Mouse (Mus musculus) hindbrain, embryonic 14.5 days (tissue): ENCODE results near the gene Leap2. TPM values are rescaled to one million over a fixed set of nuclear protein-coding genes. Genes with fewer than 3 reads are reported as not detected.

Source experiments
- ATAC-seq: fragments of 200-750 bp; cut with Nextera tagmentation; 2 replicates; pipeline ENCODE4 v1.8.0; 2017; ENCODE audit warnings: moderate number of reproducible peaks, mild to moderate bottlenecking, moderate TSS enrichment, moderate library complexity; ENCODE audit not compliant: low FRiP score
- DNase-seq: peaks from one replicate; pipeline ENCODE4 v3.0.0-alpha.2; 2015; ENCODE audit warnings: low spot score
- H3K27ac ChIP-seq: fragments of 300-500 bp; sonication (generic); 2 replicates; pipeline ENCODE4 v1.5.1; 2014; ENCODE audit warnings: mild to moderate bottlenecking, moderate library complexity
- H3K27me3 ChIP-seq: fragments of 300-500 bp; sonication (generic); 2 replicates; pipeline ENCODE4 v1.6.1; 2014; ENCODE audit warnings: mild to moderate bottlenecking, low read length, mixed read lengths; ENCODE audit not compliant: control insufficient read depth, insufficient read depth
- H3K36me3 ChIP-seq: fragments of 300-500 bp; sonication (generic); replicated peaks from 2 replicates; pipeline ENCODE4 v1.6.1; 2014; ENCODE audit not compliant: control insufficient read depth, insufficient read depth
- H3K4me1 ChIP-seq: fragments of 300-500 bp; sonication (generic); replicated peaks from 2 replicates; pipeline ENCODE4 v1.6.1; 2014; ENCODE audit warnings: antibody characterized with exemption, low read length, mixed read lengths; ENCODE audit not compliant: control insufficient read depth, insufficient read depth
- H3K4me2 ChIP-seq: fragments of 300-500 bp; sonication (generic); replicated peaks from 2 replicates; pipeline ENCODE4 v1.6.1; 2014; ENCODE audit warnings: mild to moderate bottlenecking, moderate library complexity
- H3K4me3 ChIP-seq: fragments of 300-500 bp; sonication (generic); replicated peaks from 2 replicates; pipeline ENCODE4 v1.5.1; 2014; ENCODE audit warnings: mild to moderate bottlenecking, low read length
- H3K9ac ChIP-seq: fragments of 300-500 bp; sonication (generic); 2 replicates; pipeline ENCODE4 v1.6.1; 2014
- H3K9me3 ChIP-seq: fragments of 300-500 bp; sonication (generic); 2 replicates; pipeline ENCODE4 v1.6.1; 2016; ENCODE audit warnings: low read length; ENCODE audit not compliant: control insufficient read depth
- WGBS: fragments of 180-500 bp; shearing (Covaris S2); extraction: QIAGEN DNeasy Blood & Tissue Kit; methylation state at CpG from one replicate; pipeline ENCODE4 v1.1.7; 2014; 5-methylcytosine and 5-hydroxymethylcytosine counted together
- polyA plus RNA-seq: library from polyadenylated mRNA; unstranded; fragments of >200 nt; fragmentation: Nextera tagmentation; extraction: Ambion mirVana; gene quantifications from 2 replicates; pipeline ENCODE4 v1.2.1, GENCODE M21; 2014

Gene Leap2
- polyA plus RNA-seq, 1 experiment from 2014 or later, result not detected

DNA sequence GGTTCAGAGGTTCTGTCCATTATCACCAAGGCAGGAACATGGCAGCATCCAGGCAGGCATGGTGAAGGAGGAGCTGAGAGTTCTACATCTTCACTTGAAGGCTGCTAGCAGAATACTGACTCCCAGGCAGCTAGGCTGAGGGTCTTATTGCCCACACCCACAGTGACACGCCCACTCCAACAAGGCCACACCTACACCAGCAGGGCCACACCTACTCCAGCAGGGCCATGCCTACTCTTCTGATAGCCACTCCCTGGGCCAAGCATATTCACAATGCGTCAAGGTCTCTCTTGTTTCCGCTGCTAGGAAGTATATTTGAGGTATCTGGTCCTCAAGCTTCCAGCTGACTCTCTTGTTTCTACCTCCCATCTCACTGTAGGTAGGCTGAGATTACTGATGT is 36.0 kb upstream of the Leap2 start:
- H3K27me3 ChIP-seq, result peaks cover 82% of the 10 kb centered on the region
- WGBS, result 63% methylated on average over 3 of the region's 3 CpGs
- H3K27ac ChIP-seq, result no peak overlapping the region
- ATAC-seq (no peak), DNase-seq (no peak)
- no peak overlapping the region for H3K4me3 ChIP-seq
- no peaks in the 10 kb centered on the region for H3K36me3 ChIP-seq
- no peak overlapping the region for H3K9ac ChIP-seq
- peaks cover 3% of the 10 kb centered on the region; the same call in 1 of the 2 replicates for H3K4me1 ChIP-seq
- no peak overlapping the region for H3K4me2 ChIP-seq
- no peaks in the 10 kb centered on the region for H3K9me3 ChIP-seq

DNA sequence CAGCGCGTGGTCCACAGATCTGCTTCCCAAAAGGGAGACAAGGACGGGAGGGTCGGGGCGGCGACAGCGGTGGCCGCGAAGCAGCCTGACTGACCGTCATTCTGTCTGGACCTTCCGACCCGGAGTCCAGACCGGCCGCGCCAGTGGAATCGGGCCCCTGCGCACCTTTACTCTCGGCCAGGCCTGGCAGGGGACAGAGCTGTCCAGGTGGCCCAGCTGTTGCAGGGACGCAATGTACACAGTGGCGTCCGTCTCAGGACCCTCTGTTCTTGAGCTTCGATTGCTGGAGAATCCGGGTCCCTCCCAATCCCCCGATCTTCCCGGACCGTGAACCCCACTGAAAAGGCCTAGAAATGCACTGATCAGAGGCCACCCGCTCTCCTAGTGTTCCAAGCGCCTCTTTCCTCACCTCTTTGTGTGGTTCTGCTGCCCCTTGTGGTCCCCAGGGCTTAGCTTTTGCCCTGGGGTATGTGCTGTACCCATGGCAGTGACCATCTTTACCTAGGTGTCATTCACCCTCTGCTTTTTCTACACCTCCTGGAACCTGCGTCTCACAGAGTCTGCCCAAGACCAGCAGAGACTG is 34.5 kb upstream of the Leap2 start:
- Histone ChIP-seq H3K27ac (no peak overlapping the region), H3K36me3 (no peaks in the 10 kb centered on the region), H3K4me2 (peak overlapping the region; percentile 60), H3K4me3 (peak overlapping the region; percentile 35), H3K4me1 (peaks cover 3% of the 10 kb centered on the region; the same call in 1 of the 2 replicates), H3K9ac (peak overlapping the region; percentile 45), H3K9me3 (no peaks in the 10 kb centered on the region), H3K27me3 (peaks cover 67% of the 10 kb centered on the region)
- ATAC-seq, result no peak
- DNase-seq, result no peak
- 5% methylated on average over 29 of the region's 29 CpGs for WGBS

- H3K9me3 ChIP-seq, result no peaks in the 10 kb centered on the region
- H3K9ac ChIP-seq, result peak within 1 kb of the TSS; percentile 45
- no peak within 1 kb of the TSS for H3K27ac ChIP-seq
- peak; percentile 31; the same call in 1 of the 2 replicates for ATAC-seq
- H3K4me2 ChIP-seq, result peak within 1 kb of the TSS; percentile 60
- 5% methylated on average over 42 of the region's 42 CpGs for WGBS
- peak within 1 kb of the TSS; percentile 35 for H3K4me3 ChIP-seq
- peaks cover 59% of the 10 kb centered on the region for H3K27me3 ChIP-seq
- no peaks in the 10 kb centered on the region for H3K36me3 ChIP-seq
- peaks cover 3% of the 10 kb centered on the region; the same call in 1 of the 2 replicates for H3K4me1 ChIP-seq
- DNase-seq, result no peak
Measured at GRCm38 (mm10) chr11:53456474-53457371, 33.8 kb upstream of the Leap2 start, which contains the start of the genes Gm10447 and Shroom1. TSS of gene Gm10447 (minus strand) at chr11:53457110. TSS of gene Shroom1 (plus strand) at chr11:53457205.

DNA sequence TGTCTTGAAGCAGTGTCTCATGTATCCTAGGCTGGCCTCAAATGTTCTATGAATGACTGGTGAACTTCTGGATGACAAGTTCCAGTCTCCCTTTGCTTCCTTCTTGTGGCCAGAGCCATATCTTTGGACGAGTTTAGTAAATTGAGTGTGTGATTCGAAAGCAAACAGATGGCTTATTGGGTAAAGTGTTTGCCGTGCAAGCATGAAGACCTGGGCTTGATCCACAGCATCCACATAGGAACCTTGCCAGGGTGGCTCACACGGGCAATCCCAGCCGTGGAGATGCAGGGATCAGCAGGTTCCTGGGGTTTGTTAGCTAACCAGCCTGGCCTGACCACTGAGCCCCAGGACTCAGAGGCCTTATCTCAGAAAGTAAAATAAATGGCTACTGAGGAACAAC is 30.1 kb upstream of the Leap2 start:
- Histone ChIP-seq H3K36me3 (no peaks in the 10 kb centered on the region), H3K4me2 (no peak overlapping the region), H3K27me3 (peaks cover 31% of the 10 kb centered on the region), H3K9ac (no peak overlapping the region), H3K4me3 (no peak overlapping the region), H3K9me3 (no peaks in the 10 kb centered on the region), H3K27ac (no peak overlapping the region), H3K4me1 (peaks cover 3% of the 10 kb centered on the region; the same call in 1 of the 2 replicates)
- ATAC-seq (no peak), DNase-seq (no peak)
- 90% methylated on average over 5 of the region's 5 CpGs for WGBS

DNA sequence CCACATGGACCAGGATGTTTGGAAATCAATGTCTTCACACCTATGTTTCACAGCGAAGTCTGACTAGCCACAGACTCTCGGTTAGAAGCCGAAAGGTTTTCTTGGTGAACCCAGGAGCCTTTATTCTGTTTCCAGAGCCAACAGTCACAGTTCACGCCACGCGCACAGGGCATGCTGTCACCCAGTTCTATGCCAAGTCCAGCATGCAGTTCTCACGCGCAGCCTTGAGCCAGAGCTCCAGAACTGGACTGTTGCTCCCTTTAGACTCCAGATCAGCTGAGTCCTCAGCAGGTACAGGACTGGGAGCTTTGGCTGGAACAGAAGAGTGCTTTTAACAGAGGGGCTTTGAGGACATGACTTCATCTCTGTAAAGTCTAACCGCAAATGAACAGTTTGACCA is 29.4 kb upstream of the Leap2 start:
- 96% methylated on average over 9 of the region's 9 CpGs for WGBS
- peaks cover 24% of the 10 kb centered on the region for H3K27me3 ChIP-seq
- H3K9ac ChIP-seq, result no peak overlapping the region
- H3K27ac ChIP-seq, result no peak overlapping the region
- peaks cover 3% of the 10 kb centered on the region; the same call in 1 of the 2 replicates for H3K4me1 ChIP-seq
- no peak for ATAC-seq
- no peaks in the 10 kb centered on the region for H3K36me3 ChIP-seq
- no peak overlapping the region for H3K4me3 ChIP-seq
- H3K4me2 ChIP-seq, result no peak overlapping the region
- no peak for DNase-seq
- no peaks in the 10 kb centered on the region for H3K9me3 ChIP-seq

DNA sequence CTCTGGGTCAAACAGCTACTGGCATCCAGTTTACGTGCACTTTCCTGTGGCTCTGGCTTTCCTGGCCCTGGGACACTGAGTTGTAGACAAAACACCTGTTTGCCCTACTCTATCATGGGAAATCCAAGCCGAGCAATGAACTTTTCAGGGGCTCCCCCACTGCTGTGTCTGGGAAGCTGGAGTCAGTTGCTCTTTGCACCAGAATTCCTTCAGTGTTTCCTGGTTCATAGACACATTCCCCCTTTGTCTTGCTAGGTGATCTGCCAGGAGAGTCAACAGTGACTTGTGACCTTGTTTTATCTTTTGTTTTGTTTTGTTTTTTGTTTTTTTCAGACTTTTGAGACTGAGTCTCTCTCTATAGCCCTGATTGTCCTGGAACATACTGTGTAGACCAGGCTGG is 28.4 kb upstream of the Leap2 start:
- Histone ChIP-seq H3K4me2 (no peak overlapping the region), H3K27ac (no peak overlapping the region), H3K36me3 (no peaks in the 10 kb centered on the region), H3K27me3 (peaks cover 15% of the 10 kb centered on the region), H3K9me3 (no peaks in the 10 kb centered on the region), H3K9ac (no peak overlapping the region), H3K4me3 (no peak overlapping the region), H3K4me1 (no peaks in the 10 kb centered on the region)
- no peak for DNase-seq
- 72% methylated on average over 2 of the region's 2 CpGs for WGBS
- ATAC-seq, result no peak

GRCm38 (mm10) chr11:53450070-53450705 is 27.2 kb upstream of the Leap2 start:
- no peak overlapping the region for H3K4me2 ChIP-seq
- H3K27me3 ChIP-seq, result 0 out of 2 replicates have a peak, but pooled peaks cover 4% of the 10 kb centered on the region
- no peak for DNase-seq
- H3K9me3 ChIP-seq, result no peaks in the 10 kb centered on the region
- H3K9ac ChIP-seq, result no peak overlapping the region
- no peak overlapping the region for H3K4me3 ChIP-seq
- H3K4me1 ChIP-seq, result no peaks in the 10 kb centered on the region
- ATAC-seq, result no peak
- no peaks in the 10 kb centered on the region for H3K36me3 ChIP-seq
- H3K27ac ChIP-seq, result no peak overlapping the region
- 69% methylated on average over 15 of the region's 15 CpGs for WGBS

DNA sequence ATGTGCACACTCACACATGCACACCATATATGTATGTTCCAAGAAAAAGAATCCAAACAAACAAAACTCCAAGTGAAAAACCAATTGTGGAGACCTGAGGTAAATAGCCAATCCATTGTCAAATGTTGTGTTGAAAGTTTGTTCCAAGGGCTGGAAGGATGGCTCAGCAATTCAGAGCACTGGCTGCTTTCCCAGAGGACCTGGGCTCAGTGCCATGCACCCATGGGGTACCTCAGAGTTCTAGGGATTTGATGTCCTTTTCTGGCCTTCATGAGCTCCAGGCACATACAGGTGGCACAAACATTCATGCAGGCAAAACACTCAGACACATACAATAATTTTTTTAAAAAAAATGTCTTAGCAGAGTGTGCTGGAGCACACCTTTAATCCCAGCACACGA is 25.6 kb upstream of the Leap2 start:
- Histone ChIP-seq H3K36me3 (no peaks in the 10 kb centered on the region), H3K4me3 (no peak overlapping the region), H3K27ac (no peak overlapping the region), H3K4me2 (no peak overlapping the region), H3K9me3 (no peaks in the 10 kb centered on the region), H3K27me3 (no peaks in the 10 kb centered on the region), H3K4me1 (no peaks in the 10 kb centered on the region), H3K9ac (no peak overlapping the region)
- no peak for ATAC-seq
- no peak for DNase-seq
- WGBS, result 92% methylated on average over 1 of the region's 1 CpGs

DNA sequence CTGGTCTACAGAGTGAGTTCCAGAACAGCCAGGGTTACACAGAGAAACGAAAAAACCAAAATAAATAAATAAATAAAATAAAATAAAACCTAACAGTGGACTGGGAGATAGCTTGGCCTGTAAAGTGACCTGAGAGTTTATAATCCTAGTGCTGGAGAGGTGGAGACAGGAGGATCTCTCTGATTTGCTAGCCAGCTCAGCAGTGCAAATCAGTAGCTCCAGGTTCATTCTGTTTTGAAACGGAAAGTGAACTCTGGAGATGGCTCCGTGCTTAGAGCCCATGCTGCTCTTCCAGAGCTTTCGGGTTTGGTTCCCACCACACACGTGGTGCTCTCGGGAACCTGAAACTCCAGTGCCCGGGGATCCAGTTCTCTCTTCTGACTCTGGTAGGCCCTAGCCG is 25.0 kb upstream of the Leap2 start:
- no peaks in the 10 kb centered on the region for H3K36me3 ChIP-seq
- no peak overlapping the region for H3K4me3 ChIP-seq
- no peaks in the 10 kb centered on the region for H3K27me3 ChIP-seq
- H3K4me1 ChIP-seq, result no peaks in the 10 kb centered on the region
- ATAC-seq (no peak), DNase-seq (no peak)
- no peak overlapping the region for H3K27ac ChIP-seq
- H3K4me2 ChIP-seq, result no peak overlapping the region
- 87% methylated on average over 8 of the region's 8 CpGs for WGBS
- no peak overlapping the region for H3K9ac ChIP-seq
- H3K9me3 ChIP-seq, result no peaks in the 10 kb centered on the region
